Mouse (Mus musculus): ENCODE data around the gene Rbbp8nl.

The Rbbp8nl gene

DNA sequence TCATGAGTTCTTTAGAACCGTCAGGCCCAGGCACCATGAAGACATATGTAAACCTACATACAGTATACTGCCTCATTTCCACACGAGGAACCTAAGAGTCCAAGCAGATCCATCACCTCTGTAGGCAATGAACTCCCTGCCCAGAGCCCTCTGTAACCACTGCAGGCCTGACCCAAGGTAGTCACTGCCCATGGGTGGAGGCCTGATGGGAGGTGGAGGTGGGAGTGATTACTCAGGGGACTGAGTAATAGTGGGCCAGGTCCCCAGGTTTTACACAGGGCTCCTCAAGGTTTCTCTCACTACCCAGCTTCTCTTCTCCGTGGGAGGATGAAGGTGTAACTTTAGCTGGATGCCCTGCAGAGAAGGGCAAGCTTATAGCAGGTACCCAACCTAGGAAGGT is 60.5 kb downstream of the Rbbp8nl start:
- no peak for DNase-seq (ENCODE audit: low spot score in 2 of 2)

DNA sequence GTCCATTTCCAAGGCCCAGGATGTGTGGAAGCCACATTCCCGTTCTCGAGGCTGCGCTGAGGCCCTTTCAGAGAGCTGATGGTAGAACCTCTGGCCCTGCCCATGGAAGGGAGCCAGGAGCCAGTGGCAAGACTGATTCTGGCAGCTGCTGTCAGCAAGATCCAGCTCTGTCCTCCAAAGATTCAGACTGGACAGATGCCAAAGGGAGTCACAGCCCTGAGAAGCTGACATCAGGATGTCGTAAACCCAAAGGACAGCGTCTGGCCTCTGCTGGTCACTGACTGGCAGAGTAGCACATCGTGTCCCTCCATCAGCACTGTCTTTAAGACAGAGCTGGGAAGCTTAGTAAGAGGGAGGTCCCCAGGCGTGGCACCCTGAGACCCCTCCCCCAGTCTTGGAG is 61.1 kb downstream of the Rbbp8nl start:
- DNase-seq (ENCODE audit: low spot score in 2 of 2) = no peak

DNA sequence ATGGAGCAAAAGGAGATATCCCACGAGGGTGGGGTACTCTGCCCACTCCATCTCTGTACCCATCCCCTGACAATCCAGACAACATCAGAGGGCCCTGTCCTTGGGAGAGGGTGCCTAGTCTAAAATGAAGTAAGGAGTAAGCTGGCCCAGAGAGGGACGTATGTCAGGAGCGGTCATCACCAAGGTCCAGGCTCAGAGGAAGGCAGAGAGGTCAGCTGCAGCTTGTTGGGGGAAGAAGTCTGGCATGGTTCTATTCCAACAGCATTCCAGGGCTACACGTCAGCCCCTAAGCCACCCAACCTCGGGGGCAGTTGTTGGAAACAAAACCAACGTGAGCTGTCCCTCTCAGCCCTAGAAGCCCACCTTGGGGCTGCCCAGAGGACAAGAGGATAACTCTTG is 61.6 kb downstream of the Rbbp8nl start:
- DNase-seq (ENCODE audit: low spot score in 2 of 2) = no peak
